Mouse (Mus musculus): ENCODE results near the gene 2310022A10Rik. TPM values are rescaled to one million over a fixed set of nuclear protein-coding genes. Genes with fewer than 3 reads are reported as not detected.
"Not testable (repeated sequence)": the region's sequence is repeated elsewhere in the genome, so short reads cannot be mapped to it uniquely, and the experiment has no call there.

The 2310022A10Rik gene
- total RNA-seq, 2 experiments from 2014 or later, result 54.9 to 58.4 TPM

DNA sequence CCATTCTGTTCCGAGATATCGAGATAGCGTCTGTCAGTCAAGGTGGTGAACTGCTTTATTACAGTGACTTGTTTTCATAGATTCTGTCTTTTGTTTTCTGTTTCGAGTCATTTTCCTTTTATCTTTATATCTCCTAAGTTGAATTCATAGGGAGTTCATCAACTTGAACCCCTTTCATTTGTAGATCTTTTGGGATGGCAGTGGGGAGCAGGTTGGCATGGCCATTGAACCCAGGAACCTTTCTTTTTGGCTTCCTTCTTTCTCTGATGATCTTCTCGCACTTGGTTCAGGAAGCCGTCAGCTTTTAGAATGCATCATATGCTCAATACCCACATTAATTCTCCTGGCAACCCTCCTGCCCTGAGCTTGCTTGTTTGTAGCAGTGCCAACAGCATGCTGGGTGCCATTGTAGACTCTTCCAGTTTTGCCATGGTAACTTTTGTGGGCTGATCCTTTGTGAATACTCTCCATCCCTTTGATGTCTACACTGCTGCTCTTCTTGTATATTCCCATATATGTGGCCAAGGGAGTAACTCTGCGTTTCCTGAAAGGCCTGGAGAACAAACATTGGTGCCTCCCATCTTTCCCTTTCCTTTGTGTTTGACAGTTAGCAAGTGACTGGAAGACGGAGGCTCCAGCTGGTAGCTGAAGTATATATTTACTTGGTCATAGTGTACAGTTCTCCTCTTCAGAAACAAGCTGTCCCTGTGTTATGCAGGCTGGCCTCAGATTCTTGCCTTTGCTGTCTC, 60.9 kb downstream of the 2310022A10Rik start:
- DNase-seq, result no peak

DNA sequence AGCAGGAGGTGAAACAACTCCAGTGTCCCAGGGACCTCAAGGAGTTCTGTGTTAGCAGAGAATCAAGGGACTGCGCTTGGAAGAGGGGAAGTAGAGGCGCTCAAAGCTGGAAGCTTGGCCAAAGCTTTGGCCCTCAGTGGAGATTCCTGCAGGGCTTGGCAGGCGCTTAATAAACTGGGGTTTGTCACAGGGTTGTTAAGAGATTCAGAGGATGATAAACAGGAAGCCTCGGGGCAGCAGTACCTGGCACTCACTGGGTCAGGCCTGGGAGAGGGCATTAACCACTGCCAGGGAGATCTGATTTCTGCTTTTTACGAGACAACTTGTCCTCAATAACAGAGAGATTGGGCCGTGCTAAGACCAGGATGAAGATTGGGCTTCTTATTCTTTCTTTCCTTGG, 68.0 kb downstream of the 2310022A10Rik start:
- no peak for DNase-seq

GRCm38 (mm10) chr7:27622234-27622633, 69.2 kb downstream of the 2310022A10Rik start:
- DNase-seq, result no peak

GRCm38 (mm10) chr7:27624967-27625366, 71.9 kb downstream of the 2310022A10Rik start:
- no peak for DNase-seq

DNA sequence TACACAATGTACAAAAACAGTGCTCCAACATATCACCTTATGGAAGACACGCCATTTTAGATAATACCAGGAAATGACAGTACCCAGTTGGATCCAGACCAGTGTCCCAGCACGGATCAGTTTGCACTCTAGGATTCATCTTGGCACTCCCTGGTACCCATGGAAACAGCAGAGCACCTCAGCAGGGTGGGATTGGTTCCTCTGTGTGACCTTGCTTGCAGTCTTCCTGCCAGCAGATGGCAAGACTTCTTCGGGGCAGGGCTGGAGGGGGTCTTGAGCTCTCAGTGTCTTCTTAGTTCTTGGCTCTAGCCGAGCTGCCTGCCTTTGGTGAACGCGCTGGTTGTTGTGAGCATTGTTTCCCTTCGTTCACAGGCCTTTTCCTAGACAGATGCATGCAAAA, 74.7 kb downstream of the 2310022A10Rik start:
- DNase-seq, result no peak

- no peak for DNase-seq
Measured at GRCm38 (mm10) chr7:27628190-27628589, 75.2 kb downstream of the 2310022A10Rik start.

DNA sequence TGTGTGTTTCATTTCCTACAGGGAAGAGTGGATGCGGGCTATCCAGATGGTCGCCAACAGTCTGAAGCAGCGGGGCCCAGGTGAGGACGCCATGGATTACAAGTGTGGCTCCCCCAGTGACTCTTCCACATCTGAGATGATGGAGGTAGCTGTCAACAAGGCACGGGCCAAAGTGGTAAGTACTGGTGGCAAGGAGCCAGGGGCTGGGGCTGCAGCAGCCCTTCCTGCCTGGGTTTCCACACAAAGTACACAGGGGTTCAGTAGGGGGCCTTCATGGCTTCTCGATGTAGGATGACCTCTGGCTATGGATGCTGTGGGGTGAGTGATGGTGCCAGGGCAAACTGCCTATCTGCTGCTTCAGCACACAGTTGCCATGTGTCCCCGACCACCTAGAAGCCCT, 75.8 kb downstream of the 2310022A10Rik start:
- DNase-seq, result not testable (repeated sequence)

- no peak for DNase-seq
Measured at GRCm38 (mm10) chr7:27631439-27631838, 78.4 kb downstream of the 2310022A10Rik start.

Other genes starting within 250 kb of the 2310022A10Rik start
- 100 to 1,000 TPM; 238 to 255 TPM for gene Ltbp4, start 215.5 kb upstream of the 2310022A10Rik start, total RNA-seq (2021)
- gene Shkbp1, start 197.2 kb upstream of the 2310022A10Rik start, total RNA-seq (2021), result 10 to 100 TPM; 18.4 to 19.8 TPM
- gene Gm20479, start 195.8 kb upstream of the 2310022A10Rik start, total RNA-seq (2021), result 1 to 10 TPM in 1 of 2 experiments, not detected in 1; 3.7 TPM
- under 1 TPM; 0.32 to 0.50 TPM for gene Sptbn4, start 105.5 kb upstream of the 2310022A10Rik start, total RNA-seq (2021)
- 10 to 100 TPM; 36.3 to 44.5 TPM for gene Blvrb, start 105.3 kb upstream of the 2310022A10Rik start, total RNA-seq (2021)
- gene Sertad3, start 79.5 kb upstream of the 2310022A10Rik start, total RNA-seq (2021), result 10 to 100 TPM in 1 of 2 experiments, 1 to 10 TPM in 1; 7.4 to 10.1 TPM
- 10 to 100 TPM; 14.4 to 15.5 TPM for gene Sertad1, start 66.3 kb upstream of the 2310022A10Rik start, total RNA-seq (2021)
- 1 to 10 TPM; 4.1 to 5.9 TPM for gene Prx, start 53.9 kb upstream of the 2310022A10Rik start, total RNA-seq (2021)
- gene Hipk4, start 30.0 kb upstream of the 2310022A10Rik start, total RNA-seq (2021), result 1 to 10 TPM in 1 of 2 experiments, under 1 TPM in 1; 0.83 to 1.0 TPM
- 10 to 100 TPM; 28.9 to 32.4 TPM for gene Pld3, start within 50 bp of the 2310022A10Rik start, total RNA-seq (2021)
- gene Akt2, start 38.3 kb downstream of the 2310022A10Rik start, total RNA-seq (2021), result 100 to 1,000 TPM; 158 to 164 TPM
- not detected for gene Ttc9b, start 100.7 kb downstream of the 2310022A10Rik start, total RNA-seq (2021)
- gene Map3k10, start 121.4 kb downstream of the 2310022A10Rik start, total RNA-seq (2021), result 10 to 100 TPM; 16.7 TPM
- gene Zfp607b, start 136.1 kb downstream of the 2310022A10Rik start, total RNA-seq (2021), result under 1 TPM; 0.70 to 0.81 TPM
- 10 to 100 TPM in 1 of 2 experiments, 1 to 10 TPM in 1; 9.1 to 11.5 TPM for gene Zfp60, start 178.2 kb downstream of the 2310022A10Rik start, total RNA-seq (2021)